Mouse (Mus musculus) intestine, embryonic 14.5 days (tissue): ENCODE results near the gene Fbxo17. TPM values are rescaled to one million over a fixed set of nuclear protein-coding genes. Genes with fewer than 3 reads are reported as not detected.
A peak's percentile ranks its signal among the peaks of the same experiment; 100 is the strongest.

Experiments used
- ATAC-seq: fragments of 200-750 bp; cut with Nextera tagmentation; replicated peaks from 2 replicates; pipeline ENCODE4 v1.8.0; 2017; ENCODE audit warnings: low read depth, moderate number of reproducible peaks, moderate TSS enrichment, moderate library complexity; ENCODE audit not compliant: low FRiP score, low TSS enrichment
- DNase-seq: peaks from one replicate; pipeline ENCODE4 v3.0.0-alpha.2; 2018; ENCODE audit warnings: low spot score
- H3K27ac ChIP-seq: fragments of 300-500 bp; sonication (generic); 2 replicates; pipeline ENCODE4 v1.5.1; 2014; ENCODE audit warnings: low read depth, mild to moderate bottlenecking, control low read depth
- H3K27me3 ChIP-seq: fragments of 300-500 bp; sonication (generic); replicated peaks from 2 replicates; pipeline ENCODE4 v1.6.1; 2014; ENCODE audit warnings: low read length, control low read depth; ENCODE audit not compliant: control insufficient read depth, insufficient read depth
- H3K36me3 ChIP-seq: fragments of 300-500 bp; sonication (generic); 2 replicates; pipeline ENCODE4 v1.6.1; 2014; ENCODE audit warnings: low read length, control low read depth; ENCODE audit not compliant: control insufficient read depth, insufficient read depth
- H3K4me1 ChIP-seq: fragments of 300-500 bp; sonication (generic); replicated peaks from 2 replicates; pipeline ENCODE4 v1.6.1; 2014; ENCODE audit warnings: low read length, control low read depth, mixed read lengths; ENCODE audit not compliant: control insufficient read depth, insufficient read depth
- H3K4me2 ChIP-seq: fragments of 300-500 bp; sonication (generic); 2 replicates; pipeline ENCODE4 v1.6.1; 2014; ENCODE audit warnings: low read length
- H3K4me3 ChIP-seq: fragments of 300-500 bp; sonication (generic); 2 replicates; pipeline ENCODE4 v1.5.1; 2014; ENCODE audit warnings: low read depth, low read length, control low read depth, mixed read lengths
- H3K9ac ChIP-seq: fragments of 300-500 bp; sonication (generic); 2 replicates; pipeline ENCODE4 v1.6.1; 2014; ENCODE audit warnings: mild to moderate bottlenecking, low read length
- H3K9me3 ChIP-seq: fragments of 300-500 bp; sonication (generic); 2 replicates; pipeline ENCODE4 v1.6.1; 2016; ENCODE audit warnings: low read length, control low read depth; ENCODE audit not compliant: control insufficient read depth
- WGBS: fragments of 180-500 bp; shearing (Covaris S2); extraction: QIAGEN DNeasy Blood & Tissue Kit; methylation state at CpG from one replicate; pipeline ENCODE4 v1.1.7; 2014; 5-methylcytosine and 5-hydroxymethylcytosine counted together
- polyA plus RNA-seq: library from polyadenylated mRNA; unstranded; fragments of >200 nt; fragmentation: Nextera tagmentation; extraction: Ambion mirVana; gene quantifications from 2 replicates; pipeline ENCODE4 v1.2.1, GENCODE M21; 2014

Fbxo17 gene
- polyA plus RNA-seq, 1 experiment from 2014 or later: 6.2 TPM

DNA sequence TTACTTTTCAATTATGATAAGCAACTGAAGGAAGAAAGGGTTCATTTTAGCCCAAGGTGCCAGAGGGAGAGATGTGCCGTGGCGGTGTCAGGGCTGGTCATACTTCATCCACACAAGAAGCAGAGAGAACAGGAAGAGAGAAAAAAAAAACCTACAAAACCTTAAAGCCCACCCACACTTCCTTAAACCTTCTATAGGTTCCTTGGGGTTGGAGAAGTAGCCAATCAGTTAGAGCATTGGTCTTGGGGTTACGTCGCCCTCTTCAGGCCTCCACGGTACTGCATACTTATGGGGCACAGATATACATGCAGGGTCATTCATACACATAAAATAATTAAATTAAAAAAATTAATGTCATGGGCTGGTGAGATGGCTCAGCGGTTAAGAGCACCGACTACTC is 5.5 kb downstream of the Fbxo17 start:
- Histone ChIP-seq H3K27me3 (no peaks in the 10 kb centered on the region), H3K9me3 (0 out of 2 replicates have a peak, but pooled peaks cover 2% of the 10 kb centered on the region), H3K27ac (no peak overlapping the region), H3K4me3 (no peak overlapping the region), H3K36me3 (0 out of 2 replicates have a peak, but pooled peaks cover 7% of the 10 kb centered on the region), H3K4me2 (no peak overlapping the region), H3K4me1 (0 out of 2 replicates have a peak, but pooled peaks cover 3% of the 10 kb centered on the region), H3K9ac (no peak overlapping the region)
- DNase-seq: no peak
- WGBS: 90% methylated on average over 7 of the region's 7 CpGs
- ATAC-seq: no peak

DNA sequence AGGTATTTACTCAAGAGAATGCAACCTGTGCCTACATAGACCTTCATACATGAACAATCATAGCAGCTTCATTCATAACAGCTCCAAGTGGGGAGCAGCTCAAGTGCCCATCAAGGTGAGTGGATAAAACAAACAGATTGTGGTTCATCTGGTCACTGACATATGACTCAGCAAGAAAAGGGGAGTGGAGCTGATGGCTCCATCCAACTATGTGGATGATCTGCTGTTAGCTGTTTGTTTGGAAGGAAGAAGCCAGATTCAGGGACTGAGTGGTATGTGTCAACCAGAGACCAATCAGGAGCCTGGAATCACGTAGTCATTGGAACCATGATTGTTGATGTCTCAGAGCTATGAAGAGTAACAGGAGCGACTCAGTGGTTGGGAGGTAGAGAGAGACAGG is 8.0 kb downstream of the Fbxo17 start:
- no peak overlapping the region for H3K4me3 ChIP-seq
- 94% methylated on average over 2 of the region's 2 CpGs for WGBS
- ATAC-seq: no peak
- no peak overlapping the region for H3K9ac ChIP-seq
- H3K36me3 ChIP-seq: 0 out of 2 replicates have a peak, but pooled peaks cover 7% of the 10 kb centered on the region
- no peaks in the 10 kb centered on the region for H3K4me1 ChIP-seq
- no peak for DNase-seq
- no peak overlapping the region for H3K4me2 ChIP-seq
- H3K27me3 ChIP-seq: no peaks in the 10 kb centered on the region
- H3K9me3 ChIP-seq: 0 out of 2 replicates have a peak, but pooled peaks cover 2% of the 10 kb centered on the region
- no peak overlapping the region for H3K27ac ChIP-seq

DNA sequence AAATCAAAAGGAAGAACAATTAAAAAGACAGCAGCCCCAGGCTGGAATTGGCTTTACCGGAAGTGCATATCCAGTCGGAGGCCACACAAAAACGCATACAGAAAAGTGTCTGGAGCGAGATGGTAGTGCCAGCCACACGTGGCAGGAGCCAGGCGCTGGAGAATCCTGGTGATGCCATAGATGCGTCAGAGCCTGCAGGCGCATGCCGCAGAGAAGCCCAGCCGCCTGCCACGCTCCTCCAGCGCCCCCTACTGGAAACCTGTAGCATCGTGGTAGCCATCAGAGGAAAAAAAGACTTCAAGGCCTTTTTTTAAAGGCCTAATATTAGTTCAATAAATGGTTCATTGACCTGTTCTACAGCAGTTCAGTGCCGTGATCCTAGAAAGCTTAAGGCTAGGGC is 10.0 kb downstream of the Fbxo17 start:
- no peak overlapping the region for H3K9ac ChIP-seq
- H3K9me3 ChIP-seq: 0 out of 2 replicates have a peak, but pooled peaks cover 2% of the 10 kb centered on the region
- H3K4me3 ChIP-seq: no peak overlapping the region
- 9% methylated on average over 14 of the region's 14 CpGs for WGBS
- H3K27ac ChIP-seq: no peak overlapping the region
- 0 out of 2 replicates have a peak overlapping the region, but pooled peaks have one; percentile 1 for H3K4me2 ChIP-seq
- H3K27me3 ChIP-seq: no peaks in the 10 kb centered on the region
- ATAC-seq (peak; percentile 49), DNase-seq (peak; percentile 90)
- H3K4me1 ChIP-seq: no peaks in the 10 kb centered on the region
- H3K36me3 ChIP-seq: 0 out of 2 replicates have a peak, but pooled peaks cover 7% of the 10 kb centered on the region

DNA sequence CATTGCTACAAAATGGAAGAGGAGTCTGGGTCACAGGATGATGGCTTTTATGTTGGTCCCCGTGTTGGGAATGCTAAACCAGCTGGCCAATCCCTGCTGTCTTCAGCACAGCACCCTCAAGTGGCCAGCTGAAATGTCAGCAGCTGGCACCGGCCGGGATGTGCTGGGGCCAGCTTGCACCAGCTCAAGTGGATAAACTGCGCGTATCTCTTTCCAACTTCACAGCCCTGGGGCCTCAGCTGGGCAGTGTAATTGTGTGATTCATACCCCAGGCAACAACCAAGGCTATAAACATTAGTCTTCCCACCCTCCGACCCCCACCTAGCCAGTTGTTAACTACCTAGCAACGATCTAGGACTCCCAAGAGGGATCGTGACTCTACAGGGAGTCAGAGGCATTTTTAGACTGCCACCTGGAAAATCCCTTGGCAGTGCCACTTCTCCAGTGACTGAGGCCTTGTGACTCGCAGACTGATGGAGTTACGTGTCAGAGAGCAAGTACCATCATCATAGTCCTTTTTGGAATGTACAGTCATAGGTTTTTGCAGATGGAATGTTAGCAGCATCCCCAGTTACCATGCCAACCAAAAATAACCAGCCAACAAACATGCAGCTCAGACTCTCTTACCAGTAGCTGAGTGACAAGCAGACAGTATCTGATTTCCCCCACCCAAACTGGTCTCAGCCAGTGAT is 11.2 kb downstream of the Fbxo17 start:
- Histone ChIP-seq H3K27ac (no peak overlapping the region), H3K9me3 (0 out of 2 replicates have a peak, but pooled peaks cover 2% of the 10 kb centered on the region), H3K9ac (no peak overlapping the region), H3K27me3 (no peaks in the 10 kb centered on the region), H3K36me3 (0 out of 2 replicates have a peak, but pooled peaks cover 7% of the 10 kb centered on the region), H3K4me2 (no peak overlapping the region), H3K4me3 (no peak overlapping the region), H3K4me1 (no peaks in the 10 kb centered on the region)
- DNase-seq (no peak), ATAC-seq (no peak)
- 61% methylated on average over 10 of the region's 10 CpGs for WGBS

DNA sequence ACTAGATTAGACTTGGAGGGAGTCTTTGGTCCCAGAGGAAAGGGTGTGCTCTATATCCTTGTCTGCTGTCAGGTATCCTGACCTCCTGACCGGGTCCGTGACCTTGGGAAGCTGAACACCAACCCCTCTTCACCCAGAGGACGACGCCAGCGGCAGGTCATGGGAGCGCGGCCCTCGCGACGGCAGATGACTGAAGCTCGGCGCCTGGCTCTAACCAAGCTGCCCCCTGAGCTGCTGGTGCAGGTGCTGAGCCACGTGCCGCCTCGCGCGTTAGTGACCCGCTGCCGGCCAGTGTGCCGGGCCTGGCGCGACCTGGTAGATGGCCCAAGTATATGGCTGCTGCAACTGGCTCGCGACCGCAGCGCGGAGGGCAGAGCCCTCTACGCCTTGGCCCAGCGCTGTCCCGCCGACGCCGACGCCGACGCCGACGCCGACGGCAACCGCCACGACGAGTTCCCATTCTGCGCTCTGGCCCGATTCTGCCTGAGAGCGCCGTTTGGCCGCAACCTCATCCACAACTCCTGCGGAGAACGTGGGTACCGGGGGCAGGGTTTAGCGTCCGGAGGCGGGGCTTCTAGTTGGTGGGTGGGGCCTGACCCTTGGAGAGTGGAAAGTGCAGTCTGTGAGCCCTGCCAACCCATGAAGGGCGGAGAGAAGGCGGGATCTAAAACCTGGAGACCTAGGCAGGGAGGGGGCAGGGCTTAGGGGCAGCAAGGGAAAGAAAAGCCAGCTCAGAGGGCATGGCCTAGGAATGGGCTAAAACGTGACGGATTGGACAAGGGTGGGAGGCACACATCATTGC is 15.9 kb downstream of the Fbxo17 start:
- 3% methylated on average over 58 of the region's 58 CpGs for WGBS
- Histone ChIP-seq H3K9ac (peak overlapping the region; percentile 33), H3K36me3 (0 out of 2 replicates have a peak, but pooled peaks cover 2% of the 10 kb centered on the region), H3K27me3 (no peaks in the 10 kb centered on the region), H3K4me1 (no peaks in the 10 kb centered on the region), H3K9me3 (no peaks in the 10 kb centered on the region), H3K4me3 (peak overlapping the region; percentile 37), H3K4me2 (peak overlapping the region; percentile 70), H3K27ac (no peak overlapping the region)
- ATAC-seq (peak; percentile 85), DNase-seq (peak; percentile 88)

DNA sequence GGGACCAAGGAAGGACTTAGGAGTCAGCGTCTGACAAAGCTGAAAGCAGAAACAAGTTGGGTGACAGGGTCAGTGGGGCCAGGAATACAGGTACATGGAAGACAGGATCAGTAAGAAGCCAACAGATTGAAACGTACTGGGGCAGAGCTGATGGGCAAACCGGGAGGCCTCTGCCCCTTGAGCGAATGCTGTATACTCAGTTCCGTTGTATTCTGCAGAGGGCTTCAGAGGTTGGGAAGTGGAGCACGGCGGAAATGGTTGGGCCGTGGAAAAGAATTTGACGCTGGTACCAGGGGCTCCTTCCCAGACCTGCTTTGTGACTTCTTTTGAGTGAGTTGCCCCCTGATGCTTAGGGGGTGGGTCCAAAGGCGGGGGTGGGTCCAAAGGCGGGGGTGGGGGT is 16.6 kb downstream of the Fbxo17 start:
- no peak for DNase-seq
- Histone ChIP-seq H3K36me3 (peaks cover 5% of the 10 kb centered on the region; the same call in 1 of the 2 replicates), H3K27ac (no peak overlapping the region), H3K4me2 (peak overlapping the region; percentile 70), H3K9ac (no peak overlapping the region), H3K4me3 (peak overlapping the region; percentile 37; the same call in 1 of the 2 replicates), H3K4me1 (no peaks in the 10 kb centered on the region), H3K27me3 (no peaks in the 10 kb centered on the region), H3K9me3 (0 out of 2 replicates have a peak, but pooled peaks cover under 1% of the 10 kb centered on the region)
- 0 out of 2 replicates have a peak, but pooled peaks have one; percentile 14 for ATAC-seq
- WGBS: 13% methylated on average over 11 of the region's 11 CpGs

DNA sequence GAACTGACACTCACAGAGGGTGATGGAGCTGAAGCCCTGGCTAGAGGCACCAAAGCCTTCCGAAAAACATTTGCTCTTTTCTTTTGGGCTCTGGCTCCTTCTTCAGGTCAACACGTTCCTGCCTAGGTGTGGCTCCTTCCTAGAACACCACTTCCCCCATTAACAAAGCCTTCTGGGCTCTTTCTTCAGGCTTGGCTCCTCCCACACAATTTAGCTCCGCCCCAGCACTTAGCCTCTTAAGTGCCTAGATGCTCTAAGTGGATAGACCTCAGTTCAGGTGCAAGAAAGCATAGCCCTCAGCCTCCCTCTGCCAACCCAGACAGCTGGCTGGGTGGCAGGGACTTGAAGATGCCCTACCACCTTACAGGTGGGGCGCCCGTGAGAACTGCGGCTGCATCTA is 19.1 kb downstream of the Fbxo17 start:
- WGBS: 76% methylated on average over 6 of the region's 6 CpGs
- Histone ChIP-seq H3K36me3 (peaks cover 16% of the 10 kb centered on the region), H3K4me2 (no peak overlapping the region), H3K27me3 (no peaks in the 10 kb centered on the region), H3K4me3 (no peak overlapping the region), H3K9me3 (0 out of 2 replicates have a peak, but pooled peaks cover 2% of the 10 kb centered on the region), H3K4me1 (no peaks in the 10 kb centered on the region; the same call in 1 of the 2 replicates), H3K9ac (no peak overlapping the region), H3K27ac (no peak overlapping the region)
- DNase-seq: no peak
- ATAC-seq: no peak

DNA sequence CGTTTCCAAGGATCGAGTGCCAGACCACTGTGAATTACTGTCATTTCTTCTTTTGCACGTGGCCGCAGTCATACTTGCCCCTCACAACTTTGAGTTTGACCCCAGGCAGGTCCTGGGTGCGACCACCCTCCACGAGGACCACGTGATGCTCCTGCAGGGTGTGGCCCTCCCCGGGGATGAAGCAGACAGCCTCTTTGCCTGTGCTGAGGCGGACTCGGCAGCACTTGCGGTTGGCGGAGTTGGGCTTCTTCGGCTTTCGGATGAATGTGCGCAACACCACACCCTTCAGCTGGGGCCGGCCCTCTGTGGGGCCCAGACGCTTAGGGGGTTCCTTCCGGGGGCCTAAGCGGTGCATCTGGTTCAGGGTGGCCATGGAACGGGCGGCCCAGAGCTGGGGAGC is 23.2 kb downstream of the Fbxo17 start:
- ATAC-seq (no peak), DNase-seq (no peak)
- peaks cover 12% of the 10 kb centered on the region for H3K4me1 ChIP-seq
- no peaks in the 10 kb centered on the region for H3K27me3 ChIP-seq
- H3K27ac ChIP-seq: no peak overlapping the region
- no peak overlapping the region for H3K4me2 ChIP-seq
- 0 out of 2 replicates have a peak, but pooled peaks cover 2% of the 10 kb centered on the region for H3K9me3 ChIP-seq
- peaks cover 23% of the 10 kb centered on the region for H3K36me3 ChIP-seq
- no peak overlapping the region for H3K9ac ChIP-seq
- 94% methylated on average over 21 of the region's 21 CpGs for WGBS
- no peak overlapping the region for H3K4me3 ChIP-seq
